Mouse (Mus musculus) megakaryocyte, adult 5-6 weeks (primary cell): ENCODE results near the gene Pcnx3. TPM values are rescaled to one million over a fixed set of nuclear protein-coding genes. Genes with fewer than 3 reads are reported as not detected.

Experiments used
- ATAC-seq: 2 replicates; pipeline ENCODE4 v1.8.0; 2016; ENCODE audit warnings: mild to moderate bottlenecking, inconsistent platforms; ENCODE audit not compliant: poor library complexity, severe bottlenecking
- total RNA-seq, 2 experiments: library from RNA; stranded (forward) in 1 of 2; stranded (reverse) in 1 of 2; fragments of 153-499, 151-499 nt in 1 of 2; fragments of 221-1000, 200-1000 nt in 1 of 2; gene quantifications; 2 replicates each; pipeline versions ENCODE4 v1.2.3 to v1.2.4; 2015 to 2017

The Pcnx3 gene
- total RNA-seq, 2 experiments from 2014 or later, result 19.3 to 33.1 TPM

GRCm38 (mm10) chr19:5685431-5685830, 3.3 kb downstream of the Pcnx3 start:
- no peak for ATAC-seq

- no peak for ATAC-seq
These were observed 3.7 kb downstream of the Pcnx3 start for GRCm38 (mm10) chr19:5684985-5685384.

GRCm38 (mm10) chr19:5684236-5684635, 4.5 kb downstream of the Pcnx3 start:
- no peak for ATAC-seq

GRCm38 (mm10) chr19:5680432-5680831, 8.3 kb downstream of the Pcnx3 start:
- ATAC-seq, result no peak

- no peak for ATAC-seq
These were observed 20.3 kb downstream of the Pcnx3 start for GRCm38 (mm10) chr19:5668372-5668771.

GRCm38 (mm10) chr19:5666386-5666785, 22.3 kb downstream of the Pcnx3 start:
- no peak for ATAC-seq

GRCm38 (mm10) chr19:5665465-5665864, 23.2 kb downstream of the Pcnx3 start:
- ATAC-seq, result no peak

GRCm38 (mm10) chr19:5664669-5665257, 23.9 kb downstream of the Pcnx3 start:
- ATAC-seq, result no peak

- ATAC-seq, result peak; percentile 86
These were observed 25.5 kb downstream of the Pcnx3 start, which contains the start of gene Sipa1 for GRCm38 (mm10) chr19:5662981-5663913. Sipa1 (minus strand) TSS chr19:5663707.

- no peak for ATAC-seq
These were observed 26.4 kb downstream of the Pcnx3 start for GRCm38 (mm10) chr19:5662310-5662709.

- peak; percentile 70 for ATAC-seq
These were observed 27.6 kb downstream of the Pcnx3 start for GRCm38 (mm10) chr19:5660942-5661751.

- ATAC-seq, result no peak
These were observed 33.9 kb downstream of the Pcnx3 start for GRCm38 (mm10) chr19:5654720-5655298.

GRCm38 (mm10) chr19:5653969-5654719, 34.6 kb downstream of the Pcnx3 start:
- no peak for ATAC-seq

- ATAC-seq, result no peak
These were observed 36.1 kb downstream of the Pcnx3 start for GRCm38 (mm10) chr19:5652570-5652969.

- no peak for ATAC-seq
These were observed 37.0 kb downstream of the Pcnx3 start for GRCm38 (mm10) chr19:5651502-5652274.

- ATAC-seq, result peak; percentile 73
These were observed 39.4 kb downstream of the Pcnx3 start for GRCm38 (mm10) chr19:5649298-5649741.

GRCm38 (mm10) chr19:5648401-5649297, 40.1 kb downstream of the Pcnx3 start:
- peak; percentile 86 for ATAC-seq

- no peak for ATAC-seq
These were observed 40.9 kb downstream of the Pcnx3 start for GRCm38 (mm10) chr19:5647791-5648190.
